Mouse (Mus musculus) gastrocnemius, adult 18-20 months (tissue): ENCODE measurements around the gene Gas7. TPM values are rescaled to one million over a fixed set of nuclear protein-coding genes. Genes with fewer than 3 reads are reported as not detected.

ENCODE experiments used
- DNase-seq: peaks from one replicate; pipeline ENCODE4 v3.0.0; 2021; ENCODE audit warnings: low spot score
- total RNA-seq, 2 experiments: library from RNA; stranded (reverse); gene quantifications; 2 replicates each; pipeline ENCODE4 v1.2.3; 2021

The Gas7 gene
- total RNA-seq, 2 experiments from 2014 or later: 6.4 to 8.1 TPM

DNA sequence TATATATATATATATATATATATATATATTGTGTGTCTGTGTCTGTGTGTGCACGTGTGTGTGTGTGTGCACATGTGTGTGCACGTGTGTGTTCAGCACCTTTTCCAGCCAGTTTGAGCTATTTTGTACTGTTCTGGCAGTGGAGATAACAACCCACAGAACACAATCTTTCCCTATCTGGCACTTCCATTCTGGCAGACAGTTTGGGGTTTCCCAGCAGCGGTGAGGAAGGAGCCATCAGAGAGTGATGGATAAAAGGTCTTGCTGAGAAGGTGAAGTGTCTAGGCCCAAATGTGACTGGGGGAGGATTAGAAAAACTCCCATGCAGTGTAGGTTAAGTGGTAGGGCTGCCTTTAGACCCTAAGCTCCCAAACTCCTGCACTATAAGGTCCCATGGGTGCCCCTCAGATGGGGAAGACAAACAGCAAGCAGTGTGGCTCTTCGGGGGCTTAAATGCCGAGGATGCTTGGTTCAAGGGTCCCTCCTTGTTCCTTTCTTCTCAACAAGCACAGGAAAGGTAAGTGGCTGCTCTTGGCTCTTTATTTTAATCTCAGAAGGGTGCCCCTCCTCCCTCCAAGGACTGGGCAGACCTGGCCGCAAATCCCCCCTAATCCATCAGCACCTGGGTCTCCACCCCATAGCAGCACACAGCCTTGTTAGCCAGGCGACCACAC, 239.6 kb downstream of the Gas7 start, which contains the start of gene Rcvrn:
TSS of gene Rcvrn (plus strand) at position 624 of the 674 bp plus-strand sequence.
- no peak for DNase-seq

DNA sequence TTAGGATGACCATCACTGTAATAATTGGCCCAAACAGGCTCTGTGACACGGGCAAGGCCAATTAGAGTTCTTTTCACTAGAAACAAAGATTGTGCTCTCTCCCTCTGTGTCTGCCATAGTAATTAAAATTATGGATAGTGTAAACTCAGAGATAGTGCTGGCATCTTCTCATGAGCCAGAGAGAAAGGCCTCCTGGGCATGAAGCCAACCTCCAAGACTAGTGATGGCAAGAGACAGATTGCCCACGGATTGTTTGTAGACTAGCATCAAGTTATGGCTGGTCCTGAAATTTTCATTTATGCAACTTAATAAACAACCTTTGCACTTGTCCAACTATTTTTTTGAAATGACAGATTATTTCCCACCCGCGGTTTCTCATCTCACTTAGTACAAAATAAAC, 257.7 kb downstream of the Gas7 start:
- no peak for DNase-seq

DNA sequence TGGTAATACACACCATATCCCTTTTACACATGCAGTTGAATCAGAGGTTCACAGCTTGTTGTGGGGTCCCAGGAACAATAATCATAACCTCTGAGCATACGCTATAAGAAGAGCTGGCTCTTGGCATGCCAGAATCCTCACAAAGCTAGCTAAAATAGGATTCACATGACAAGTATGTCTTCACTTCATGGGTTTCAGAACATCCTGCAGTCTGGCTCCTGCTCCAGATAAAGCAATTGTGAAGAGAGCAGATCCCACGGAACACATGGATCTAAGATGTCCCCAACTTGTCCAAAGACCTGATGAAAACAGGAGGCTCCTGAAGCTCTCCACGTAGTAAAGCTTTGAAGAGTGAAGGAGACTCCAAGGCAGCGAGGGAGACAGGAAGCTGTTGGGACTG, 260.1 kb downstream of the Gas7 start:
- no peak for DNase-seq

DNA sequence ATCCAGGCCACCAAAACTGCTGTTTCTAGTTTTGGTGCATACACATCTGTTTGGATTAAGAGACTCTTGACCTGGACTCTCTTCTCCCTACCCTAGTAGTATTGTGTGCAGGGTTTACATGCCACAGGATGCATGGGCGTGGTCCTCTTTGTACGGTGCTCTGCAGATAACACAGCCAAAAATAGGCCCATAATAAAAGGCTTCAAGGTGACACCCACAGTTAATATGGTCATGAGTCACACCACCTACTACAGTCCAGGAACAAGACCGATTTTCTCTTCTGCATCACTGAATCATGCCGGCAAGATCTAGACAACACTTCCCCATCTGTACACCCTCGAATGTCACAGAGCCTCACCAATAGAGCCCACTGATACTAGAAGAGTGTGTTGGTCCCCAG, 266.2 kb downstream of the Gas7 start:
- DNase-seq: no peak

DNA sequence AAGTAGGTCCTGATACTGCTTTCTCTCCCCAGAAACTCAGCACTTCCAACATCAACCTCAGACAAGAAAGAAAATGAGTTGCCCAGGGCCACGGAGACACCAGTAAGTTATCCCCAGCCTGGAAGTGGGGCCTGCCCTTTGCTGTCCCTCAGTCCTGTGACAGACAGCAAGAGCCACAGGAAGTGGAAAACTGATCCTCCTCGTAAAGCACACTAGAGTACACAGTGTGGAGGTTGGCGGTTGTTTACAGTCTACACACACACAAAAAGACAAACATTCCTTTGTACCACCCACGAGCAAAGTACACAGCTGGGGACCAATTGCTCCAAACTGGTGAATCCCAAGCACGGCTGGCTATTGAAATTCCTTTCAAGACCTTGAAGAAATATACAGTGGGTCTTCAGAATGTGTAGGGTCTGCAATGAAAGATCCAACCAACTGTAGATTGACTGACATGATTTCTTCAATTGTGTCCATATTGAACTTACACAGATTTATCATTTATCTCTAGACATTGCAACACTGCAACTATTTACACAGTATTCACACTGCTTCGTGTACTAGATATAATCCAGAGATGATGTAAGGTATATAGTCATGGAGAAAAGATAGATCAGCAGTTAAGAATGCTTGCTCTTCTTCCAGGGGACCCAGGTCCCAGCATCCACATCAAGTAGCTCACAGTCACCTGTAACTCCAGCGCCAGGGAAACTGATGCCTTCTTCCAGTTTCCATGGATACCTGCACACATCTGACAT, 267.3 kb downstream of the Gas7 start:
- DNase-seq: no peak

DNA sequence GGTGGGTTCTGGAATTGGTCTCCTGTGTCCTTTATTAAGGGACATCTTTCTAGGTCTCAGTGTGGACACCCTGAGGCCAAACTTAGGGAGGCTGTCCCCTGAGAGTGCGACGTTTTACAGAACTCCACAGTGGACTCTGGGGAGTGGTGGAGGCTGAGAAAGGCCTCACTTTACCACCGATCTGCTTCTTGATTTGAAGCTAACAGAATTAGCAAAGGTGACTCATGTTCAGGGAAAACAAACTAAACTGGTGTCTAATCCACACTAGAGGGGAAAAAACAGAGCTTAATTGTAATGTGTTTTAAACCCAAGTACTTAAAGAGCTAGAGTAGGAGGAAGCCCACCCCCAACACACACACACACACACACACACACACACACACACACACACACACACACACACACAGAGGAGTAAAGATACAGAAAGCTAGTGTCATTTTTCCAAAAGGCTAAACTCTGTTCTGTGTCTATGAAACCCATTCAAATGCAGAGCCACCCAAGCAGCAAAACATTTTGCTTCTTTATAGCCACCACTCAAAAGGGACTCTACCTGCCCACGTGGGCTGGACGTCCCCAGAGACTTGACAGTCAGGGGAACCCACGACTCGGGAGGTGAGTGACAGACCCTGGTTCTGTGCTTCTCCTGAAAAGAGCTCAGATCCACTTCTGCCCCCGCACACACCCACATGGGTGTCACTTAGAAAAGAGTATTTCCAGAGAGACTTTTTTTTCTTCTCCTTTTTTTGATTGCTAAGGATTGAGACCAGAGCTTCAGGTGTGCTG, 268.2 kb downstream of the Gas7 start:
- DNase-seq: no peak

DNA sequence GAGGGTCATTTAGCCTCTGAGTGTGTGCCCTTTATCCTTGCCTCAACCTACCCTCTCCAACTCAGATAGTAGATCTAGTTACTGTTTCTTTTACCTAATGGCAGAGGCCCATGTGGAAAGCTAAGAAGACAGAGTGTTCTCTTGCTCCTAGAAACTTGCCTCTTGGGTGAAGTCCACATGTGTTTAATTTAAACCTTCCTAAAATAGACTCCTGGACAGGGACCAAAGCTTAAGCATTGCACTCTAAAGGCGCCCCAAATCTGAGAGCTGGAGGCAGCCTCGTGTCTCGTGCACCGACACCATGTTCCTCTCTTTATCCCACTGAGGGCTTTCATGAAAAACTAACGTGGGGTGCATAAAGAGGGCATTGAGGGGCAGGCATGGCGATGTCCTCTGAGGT, 271.9 kb downstream of the Gas7 start:
- DNase-seq: peak; percentile 68

DNA sequence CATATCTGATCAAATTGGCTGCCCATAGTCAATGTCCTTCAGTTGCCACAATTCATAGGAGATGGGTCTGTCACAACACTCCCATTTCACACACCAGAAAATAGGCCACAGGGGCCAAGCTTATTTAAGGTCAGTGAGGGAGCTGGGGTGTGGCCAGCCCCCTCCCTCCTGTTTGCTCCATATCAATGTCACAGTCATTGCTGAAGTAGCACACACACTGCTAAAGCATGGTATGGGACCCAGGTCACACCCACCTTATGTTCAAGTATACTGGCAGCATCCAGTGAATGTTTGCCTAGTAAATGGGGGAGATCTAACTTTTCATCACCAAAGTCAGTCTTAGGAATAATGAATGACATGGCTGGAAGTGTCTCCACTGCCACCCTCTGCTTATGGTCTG, 273.5 kb downstream of the Gas7 start:
- DNase-seq: peak; percentile 46

DNA sequence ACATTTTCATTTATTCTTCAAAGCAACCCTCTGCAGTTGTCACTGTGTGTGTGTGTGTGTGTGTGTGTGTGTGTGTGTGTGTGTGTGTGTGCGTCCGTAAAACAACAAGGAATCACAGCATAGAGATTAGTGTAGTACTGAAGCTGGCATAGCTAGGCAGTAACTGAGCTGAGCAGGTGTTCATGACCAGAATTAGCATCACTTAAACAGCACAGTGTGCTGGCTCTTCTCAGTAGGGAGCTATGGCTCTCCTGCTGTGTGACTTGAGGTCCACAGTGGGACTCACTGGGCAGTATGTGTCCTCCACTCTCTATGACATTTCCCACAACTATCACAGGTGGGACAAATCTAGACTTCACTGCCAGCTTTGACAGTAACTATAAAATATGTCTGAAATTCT, 275.8 kb downstream of the Gas7 start:
- no peak for DNase-seq

DNA sequence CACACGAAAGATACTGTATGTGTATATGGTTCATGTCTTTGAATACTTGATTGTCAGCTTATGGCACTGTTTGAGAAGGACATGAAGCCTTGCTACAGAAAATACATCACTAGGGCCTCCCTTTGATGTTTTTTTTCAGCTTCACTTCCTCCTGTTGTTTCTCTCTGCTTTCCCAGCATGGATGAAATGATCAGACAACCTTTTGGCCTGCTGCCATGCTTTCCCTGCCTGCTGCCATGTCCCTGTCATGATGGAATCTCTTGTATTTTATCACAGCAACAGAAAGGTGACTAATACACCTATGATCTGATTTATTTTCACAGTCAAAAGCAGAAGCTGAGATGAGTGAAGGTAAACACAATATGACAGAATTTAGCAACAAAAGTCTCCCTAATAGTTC, 278.5 kb downstream of the Gas7 start:
- no peak for DNase-seq

DNA sequence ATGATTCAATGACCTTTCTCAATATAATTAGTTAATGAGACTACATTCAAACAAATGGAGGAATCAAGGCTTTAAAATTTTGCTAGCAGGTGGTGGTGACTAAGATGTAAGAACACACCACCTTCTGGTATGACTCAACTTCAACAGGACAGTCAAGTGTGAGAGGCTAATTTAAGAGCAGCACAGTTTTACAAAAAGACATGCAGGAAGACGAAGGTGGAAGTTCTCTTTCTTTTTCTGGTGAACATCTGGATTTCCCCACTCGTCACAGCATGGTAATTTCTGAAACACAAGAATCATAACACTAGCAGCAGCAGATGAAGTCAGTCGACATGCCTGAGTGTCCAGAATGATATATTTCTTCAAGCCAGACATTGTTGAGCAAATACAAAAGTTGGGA, 279.4 kb downstream of the Gas7 start:
- DNase-seq: no peak

DNA sequence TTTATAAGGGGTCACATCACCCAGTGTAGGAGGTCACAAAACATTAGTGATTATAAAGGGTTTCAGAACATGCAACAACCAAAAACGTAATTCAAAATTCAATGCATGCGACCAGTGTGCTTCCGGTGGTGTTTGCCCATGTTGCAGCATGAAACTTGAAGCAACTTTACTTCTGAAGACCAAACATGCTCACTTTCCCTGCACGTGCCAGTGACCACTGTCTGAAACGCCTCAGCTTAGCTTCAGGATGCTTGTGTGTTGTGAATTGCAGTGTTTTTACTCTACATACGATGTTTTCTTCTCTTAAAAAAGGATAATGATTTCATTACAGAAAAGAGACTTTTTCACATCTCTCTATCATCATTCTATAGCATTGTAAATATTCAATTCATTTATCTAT, 283.1 kb downstream of the Gas7 start:
- DNase-seq: no peak

Other genes with a start within 250 kb of the Gas7 start
- over 10,000 TPM; 26,101 to 26,132 TPM for gene Myh4, start 217.4 kb upstream of the Gas7 start, total RNA-seq
- gene Myh8, start 178.3 kb upstream of the Gas7 start, total RNA-seq: 100 to 1,000 TPM; 257 to 267 TPM
- 1 to 10 TPM; 4.0 to 5.7 TPM for gene Myh13, start 133.8 kb upstream of the Gas7 start, total RNA-seq
- under 1 TPM in 1 of 2 experiments, not detected in 1; 0.21 TPM for gene Rcvrn, start 239.9 kb downstream of the Gas7 start, total RNA-seq